Mouse (Mus musculus): ENCODE results near the gene Olfr1226. TPM values are rescaled to one million over a fixed set of nuclear protein-coding genes. Genes with fewer than 3 reads are reported as not detected.

Olfr1226 gene
- polyA plus RNA-seq, 1 experiment: not detected

Other genes with a start within 250 kb of the Olfr1226 start
- gene Olfr1212, start 246.1 kb downstream of the Olfr1226 start, polyA plus RNA-seq (2012; fragmentation: generic; extraction: Trizol): not detected
- not detected for gene Gm13762, start 219.8 kb downstream of the Olfr1226 start, polyA plus RNA-seq (2012; fragmentation: generic; extraction: Trizol)
- not detected for gene Olfr1214, start 207.4 kb downstream of the Olfr1226 start, polyA plus RNA-seq (2012; fragmentation: generic; extraction: Trizol)
- gene Olfr1215, start 193.1 kb downstream of the Olfr1226 start, polyA plus RNA-seq (2012; fragmentation: generic; extraction: Trizol): not detected
- gene Olfr1216, start 181.7 kb downstream of the Olfr1226 start, polyA plus RNA-seq (2012; fragmentation: generic; extraction: Trizol): not detected
- gene Olfr1217, start 168.0 kb downstream of the Olfr1226 start, polyA plus RNA-seq (2012; fragmentation: generic; extraction: Trizol): not detected
- gene Olfr1218, start 138.9 kb downstream of the Olfr1226 start, polyA plus RNA-seq (2012; fragmentation: generic; extraction: Trizol): not detected
- not detected for gene Olfr1219, start 116.5 kb downstream of the Olfr1226 start, polyA plus RNA-seq (2012; fragmentation: generic; extraction: Trizol)
- gene Olfr1220, start 93.2 kb downstream of the Olfr1226 start, polyA plus RNA-seq (2012; fragmentation: generic; extraction: Trizol): not detected
- gene Olfr1221, start 82.8 kb downstream of the Olfr1226 start, polyA plus RNA-seq (2012; fragmentation: generic; extraction: Trizol): not detected
- not detected for gene Olfr1222, start 67.0 kb downstream of the Olfr1226 start, polyA plus RNA-seq (2012; fragmentation: generic; extraction: Trizol)
- not detected for gene Olfr1223, start 48.5 kb downstream of the Olfr1226 start, polyA plus RNA-seq (2012; fragmentation: generic; extraction: Trizol)
- not detected for gene Olfr1224-ps1, start 36.0 kb downstream of the Olfr1226 start, polyA plus RNA-seq (2012; fragmentation: generic; extraction: Trizol)
- not detected for gene Olfr1225, start 25.4 kb downstream of the Olfr1226 start, polyA plus RNA-seq (2012; fragmentation: generic; extraction: Trizol)
- gene Olfr1228, start 54.0 kb upstream of the Olfr1226 start, polyA plus RNA-seq (2012; fragmentation: generic; extraction: Trizol): not detected
- not detected for gene Olfr1229, start 88.0 kb upstream of the Olfr1226 start, polyA plus RNA-seq (2012; fragmentation: generic; extraction: Trizol)
- gene Olfr1230, start 97.2 kb upstream of the Olfr1226 start, polyA plus RNA-seq (2012; fragmentation: generic; extraction: Trizol): not detected
- gene Olfr1231, start 107.0 kb upstream of the Olfr1226 start, polyA plus RNA-seq (2012; fragmentation: generic; extraction: Trizol): not detected
- not detected for gene Olfr1232, start 129.6 kb upstream of the Olfr1226 start, polyA plus RNA-seq (2012; fragmentation: generic; extraction: Trizol)
- gene Olfr1233, start 142.3 kb upstream of the Olfr1226 start, polyA plus RNA-seq (2012; fragmentation: generic; extraction: Trizol): not detected
- not detected for gene Olfr1234, start 164.8 kb upstream of the Olfr1226 start, polyA plus RNA-seq (2012; fragmentation: generic; extraction: Trizol)
- not detected for gene Olfr1238, start 209.6 kb upstream of the Olfr1226 start, polyA plus RNA-seq (2012; fragmentation: generic; extraction: Trizol)
- not detected for gene Olfr1239, start 220.4 kb upstream of the Olfr1226 start, polyA plus RNA-seq (2012; fragmentation: generic; extraction: Trizol)
- not detected for gene Olfr1240, start 243.0 kb upstream of the Olfr1226 start, polyA plus RNA-seq (2012; fragmentation: generic; extraction: Trizol)

All from myocyte (in vitro differentiated cells).